Mouse (Mus musculus) stomach, postnatal 0 days (tissue): ENCODE measurements around the gene Scml4. TPM values are rescaled to one million over a fixed set of nuclear protein-coding genes. Genes with fewer than 3 reads are reported as not detected.

Experiments
- ATAC-seq: fragments of 200-750 bp; cut with Nextera tagmentation; 2 replicates; pipeline ENCODE4 v1.8.0; 2017; ENCODE audit not compliant: low FRiP score, low TSS enrichment
- DNase-seq: peaks from one replicate; pipeline ENCODE4 v3.0.0-alpha.2; 2016; ENCODE audit warnings: low spot score
- H3K27ac ChIP-seq: fragments of 300-500 bp; sonication (generic); replicated peaks from 2 replicates; pipeline ENCODE4 v1.5.1; 2014; ENCODE audit warnings: mild to moderate bottlenecking, control low read depth
- H3K27me3 ChIP-seq: fragments of 300-500 bp; sonication (generic); 2 replicates; pipeline ENCODE4 v1.6.1; 2014; ENCODE audit warnings: low read length; ENCODE audit not compliant: control insufficient read depth, insufficient read depth
- H3K36me3 ChIP-seq: fragments of 300-500 bp; sonication (generic); 2 replicates; pipeline ENCODE4 v1.6.1; 2014; ENCODE audit warnings: low read length, mixed read lengths; ENCODE audit not compliant: control insufficient read depth, insufficient read depth
- H3K4me1 ChIP-seq: fragments of 300-500 bp; sonication (generic); replicated peaks from 2 replicates; pipeline ENCODE4 v1.6.1; 2014; ENCODE audit warnings: antibody characterized with exemption; ENCODE audit not compliant: control insufficient read depth, insufficient read depth
- H3K4me2 ChIP-seq: fragments of 300-500 bp; sonication (generic); replicated peaks from 2 replicates; pipeline ENCODE4 v1.6.1; 2014; ENCODE audit warnings: low read depth, mild to moderate bottlenecking, control low read depth, moderate library complexity
- H3K4me3 ChIP-seq: fragments of 300-500 bp; sonication (generic); 2 replicates; pipeline ENCODE4 v1.5.1; 2014; ENCODE audit warnings: low read depth, low read length, control low read depth
- H3K9ac ChIP-seq: fragments of 300-500 bp; sonication (generic); 2 replicates; pipeline ENCODE4 v1.6.1; 2014; ENCODE audit warnings: mild to moderate bottlenecking, low read length, control low read depth, mixed read lengths
- H3K9me3 ChIP-seq: fragments of 300-500 bp; sonication (generic); 2 replicates; pipeline ENCODE4 v1.6.1; 2016; ENCODE audit warnings: low read length; ENCODE audit not compliant: control insufficient read depth
- CTCF ChIP-seq: IDR thresholded peaks from 2 replicates; pipeline ENCODE4 v1.5.1; 2016; ENCODE audit warnings: antibody characterized with exemption, low read depth, mild to moderate bottlenecking, moderate library complexity
- EP300 ChIP-seq: optimal IDR thresholded peaks from 2 replicates; pipeline ENCODE3; 2016; ENCODE audit warnings: antibody characterized with exemption
- WGBS: fragments of 180-500 bp; shearing (Covaris S2); extraction: QIAGEN DNeasy Blood & Tissue Kit; methylation state at CpG from one replicate; pipeline ENCODE4 v1.1.7; 2014; 5-methylcytosine and 5-hydroxymethylcytosine counted together
- polyA plus RNA-seq: library from polyadenylated mRNA; unstranded; fragments of >200 nt; fragmentation: Nextera tagmentation; extraction: Ambion mirVana; gene quantifications from 2 replicates; pipeline ENCODE4 v1.2.1, GENCODE M21; 2015

The Scml4 gene
- polyA plus RNA-seq, 1 experiment from 2014 or later = 5.4 TPM

DNA sequence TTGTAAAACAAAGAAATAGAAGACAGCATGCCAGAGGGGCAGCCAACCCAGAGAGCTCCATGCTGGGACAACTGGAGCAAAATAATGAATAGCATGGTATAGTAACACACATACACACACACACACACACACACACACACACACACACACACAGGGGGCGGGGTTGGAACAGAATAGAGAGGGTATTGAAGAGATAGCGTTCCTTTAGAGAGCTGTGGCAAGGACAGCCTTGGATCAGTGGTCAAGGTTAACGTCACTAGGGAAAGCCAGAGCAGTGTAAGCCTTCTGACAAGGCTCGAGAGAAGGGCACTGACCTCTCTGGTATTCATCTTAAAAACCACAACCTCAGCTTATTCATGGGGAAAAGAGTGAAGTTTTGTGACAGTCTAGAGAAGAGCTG lies 124.7 kb downstream of the Scml4 start:
- WGBS = 67% methylated on average over 4 of the region's 4 CpGs
- H3K9me3 ChIP-seq = no peaks in the 10 kb centered on the region
- ATAC-seq (no peak), DNase-seq (no peak)
- no peaks in the 10 kb centered on the region for H3K36me3 ChIP-seq
- no peak overlapping the region for H3K27ac ChIP-seq
- H3K27me3 ChIP-seq = no peaks in the 10 kb centered on the region
- H3K4me3 ChIP-seq = no peak overlapping the region
- H3K9ac ChIP-seq = no peak overlapping the region
- H3K4me2 ChIP-seq = no peak overlapping the region
- TF ChIP-seq CTCF (no peak), EP300 (no peak)
- H3K4me1 ChIP-seq = no peaks in the 10 kb centered on the region

GRCm38 (mm10) chr10:42987594-42988052 lies 127.5 kb downstream of the Scml4 start:
- no peak for TF ChIP-seq EP300
- TF ChIP-seq CTCF = peak; percentile 75
- H3K36me3 ChIP-seq = no peaks in the 10 kb centered on the region
- no peak overlapping the region for H3K27ac ChIP-seq
- 20% methylated on average over 6 of the region's 6 CpGs for WGBS
- no peak overlapping the region for H3K4me3 ChIP-seq
- no peaks in the 10 kb centered on the region for H3K9me3 ChIP-seq
- H3K4me2 ChIP-seq = no peak overlapping the region
- no peak overlapping the region for H3K9ac ChIP-seq
- H3K27me3 ChIP-seq = no peaks in the 10 kb centered on the region
- H3K4me1 ChIP-seq = no peaks in the 10 kb centered on the region
- ATAC-seq = peak; percentile 72
- DNase-seq = peak; percentile 63

GRCm38 (mm10) chr10:42988627-42989026 lies 128.5 kb downstream of the Scml4 start:
- no peak overlapping the region for H3K4me2 ChIP-seq
- no peak overlapping the region for H3K9ac ChIP-seq
- WGBS = 62% methylated on average over 15 of the region's 15 CpGs
- no peaks in the 10 kb centered on the region for H3K9me3 ChIP-seq
- H3K4me3 ChIP-seq = no peak overlapping the region
- no peaks in the 10 kb centered on the region for H3K27me3 ChIP-seq
- H3K36me3 ChIP-seq = no peaks in the 10 kb centered on the region
- no peak overlapping the region for H3K27ac ChIP-seq
- TF ChIP-seq CTCF (no peak), EP300 (no peak)
- H3K4me1 ChIP-seq = no peaks in the 10 kb centered on the region
- DNase-seq = no peak
- no peak for ATAC-seq

DNA sequence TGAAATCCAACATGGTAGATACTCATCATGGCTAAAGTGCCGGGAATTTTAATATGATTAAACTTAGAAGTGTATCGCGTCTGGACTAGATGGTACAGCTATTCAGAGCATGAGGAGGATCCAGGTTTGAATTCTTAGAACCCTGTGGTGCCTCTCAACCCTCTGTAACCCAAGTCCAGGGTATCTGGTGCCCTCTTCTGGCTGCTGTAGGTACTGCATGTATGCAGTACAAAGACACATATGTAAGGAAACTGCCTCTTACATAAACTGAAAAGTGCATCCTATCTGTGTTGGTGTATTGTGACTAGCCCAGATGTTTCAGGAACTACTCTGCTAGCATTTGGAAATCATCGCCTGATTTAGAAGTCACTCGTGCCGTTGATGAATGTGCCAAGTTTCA lies 129.7 kb downstream of the Scml4 start:
- no peak overlapping the region for H3K9ac ChIP-seq
- no peak for TF ChIP-seq EP300
- peak; percentile 95 for TF ChIP-seq CTCF
- H3K36me3 ChIP-seq = no peaks in the 10 kb centered on the region
- H3K4me1 ChIP-seq = no peaks in the 10 kb centered on the region
- 27% methylated on average over 6 of the region's 6 CpGs for WGBS
- DNase-seq = peak; percentile 76
- no peak overlapping the region for H3K27ac ChIP-seq
- no peaks in the 10 kb centered on the region for H3K27me3 ChIP-seq
- ATAC-seq = no peak; the same call in 1 of the 2 replicates
- no peak overlapping the region for H3K4me2 ChIP-seq
- no peaks in the 10 kb centered on the region for H3K9me3 ChIP-seq
- no peak overlapping the region for H3K4me3 ChIP-seq

DNA sequence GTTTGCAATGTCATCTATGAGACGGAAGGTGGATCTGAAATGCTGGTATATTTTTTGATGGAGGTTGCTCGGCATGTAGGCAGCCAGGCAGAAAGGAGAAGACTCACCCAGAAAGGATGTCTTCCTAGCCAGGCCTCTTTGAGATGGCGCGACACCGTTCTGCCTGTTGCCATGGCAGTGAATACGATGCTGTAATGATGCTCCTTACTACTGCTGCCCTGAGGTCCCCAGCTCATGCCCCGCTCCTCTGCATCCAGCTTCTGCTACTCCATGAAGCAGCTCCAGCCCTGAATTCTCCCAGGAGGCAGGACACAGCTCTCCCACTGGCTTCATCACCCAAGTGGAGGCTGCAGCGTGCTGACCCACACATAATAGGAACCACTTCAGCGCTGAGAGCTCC lies 130.8 kb downstream of the Scml4 start:
- Histone ChIP-seq H3K4me2 (no peak overlapping the region), H3K27me3 (no peaks in the 10 kb centered on the region), H3K9ac (no peak overlapping the region), H3K4me1 (no peaks in the 10 kb centered on the region), H3K36me3 (no peaks in the 10 kb centered on the region), H3K9me3 (no peaks in the 10 kb centered on the region), H3K27ac (no peak overlapping the region), H3K4me3 (no peak overlapping the region)
- TF ChIP-seq CTCF (no peak), EP300 (no peak)
- 77% methylated on average over 9 of the region's 9 CpGs for WGBS
- ATAC-seq (no peak), DNase-seq (no peak)

DNA sequence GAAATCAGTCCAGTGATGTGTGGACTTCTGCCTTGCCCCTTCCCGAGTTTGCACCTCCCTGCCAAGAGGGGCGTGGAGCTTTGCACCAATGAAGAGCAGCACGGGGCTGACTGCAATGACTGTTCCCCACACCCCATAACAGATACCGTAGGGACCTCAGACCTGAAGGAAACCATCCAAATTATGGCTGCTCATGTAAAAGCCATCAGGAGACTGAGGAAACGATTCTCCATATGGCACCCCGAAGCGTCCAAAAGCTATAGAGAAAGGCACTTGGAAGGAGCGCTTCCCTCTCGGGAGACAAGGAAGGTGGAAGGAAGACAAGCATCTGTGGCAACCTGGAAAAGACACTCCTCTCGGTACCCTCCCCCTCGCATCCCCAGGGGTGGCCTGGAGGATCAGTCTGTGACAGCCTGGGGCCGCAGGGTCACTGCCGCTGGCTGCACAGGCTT lies 134.2 kb downstream of the Scml4 start:
- no peaks in the 10 kb centered on the region for H3K9me3 ChIP-seq
- ATAC-seq (no peak), DNase-seq (no peak)
- WGBS = 33% methylated on average over 13 of the region's 13 CpGs
- H3K4me3 ChIP-seq = peak overlapping the region; percentile 12; the same call in 1 of the 2 replicates
- H3K36me3 ChIP-seq = no peaks in the 10 kb centered on the region
- no peaks in the 10 kb centered on the region for H3K27me3 ChIP-seq
- H3K4me2 ChIP-seq = peak overlapping the region; percentile 32
- H3K27ac ChIP-seq = no peak overlapping the region
- TF ChIP-seq EP300 (no peak), CTCF (no peak)
- H3K4me1 ChIP-seq = no peaks in the 10 kb centered on the region
- no peak overlapping the region for H3K9ac ChIP-seq
